Mouse (Mus musculus): ENCODE measurements around the gene Mrnip.

Gene Mrnip

DNA sequence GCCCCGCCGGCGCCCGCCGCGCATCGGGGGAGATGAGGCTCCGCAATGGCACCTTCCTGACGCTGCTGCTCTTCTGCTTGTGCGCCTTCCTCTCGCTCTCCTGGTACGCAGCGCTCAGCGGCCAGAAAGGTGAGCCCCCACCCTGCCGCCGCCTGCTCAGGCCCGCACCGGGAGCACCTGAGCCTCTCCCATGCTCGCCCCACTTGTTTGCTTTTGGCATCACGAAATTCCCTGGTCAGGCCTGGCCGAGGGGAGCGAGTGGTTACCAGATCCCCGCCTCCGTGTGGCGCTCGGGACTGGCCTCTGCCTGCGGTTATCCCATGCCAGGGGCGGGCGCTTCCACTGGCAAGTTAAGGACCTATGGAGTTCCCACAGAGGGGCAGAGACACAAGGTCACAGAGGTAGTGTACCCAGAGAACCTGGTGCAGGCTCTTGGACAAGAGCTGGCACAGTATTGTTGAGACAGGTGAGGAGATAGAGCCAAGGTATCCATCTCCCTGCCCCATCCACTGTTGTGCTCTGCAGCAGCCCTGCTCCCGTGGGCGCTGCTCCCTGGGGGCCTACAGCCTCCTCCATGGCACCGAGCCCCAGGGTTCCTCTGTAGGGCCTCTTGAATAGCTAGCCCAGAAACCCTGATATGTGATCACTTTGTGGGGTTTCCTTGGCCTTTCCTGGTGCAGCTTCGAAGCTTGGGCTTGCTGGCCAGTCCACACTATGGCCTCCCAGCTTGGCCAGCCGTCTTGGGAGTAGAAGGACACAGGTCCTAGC is 51.6 kb downstream of the Mrnip start:
- DNase-seq (ENCODE audit: low spot score in 2 of 2): no peak

DNA sequence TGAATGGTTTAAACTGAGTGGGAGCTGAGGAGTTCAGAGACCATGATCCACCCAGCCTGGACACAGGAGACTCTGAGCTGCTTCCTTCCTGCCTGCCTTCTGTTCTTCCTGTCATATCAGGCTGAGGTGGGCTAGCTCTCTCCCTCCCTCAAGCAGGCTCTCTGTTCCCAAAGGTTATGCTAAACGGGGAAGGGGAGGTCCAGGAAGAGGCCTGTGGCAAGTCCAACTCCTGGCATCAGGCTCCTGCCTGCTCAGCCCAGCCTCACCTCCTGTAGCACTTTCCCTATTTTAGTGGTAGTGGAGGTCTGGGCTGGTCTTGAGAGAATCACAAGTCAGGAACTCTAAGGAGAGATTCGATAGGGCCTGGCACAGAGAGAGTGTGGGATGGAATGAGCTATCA is 52.2 kb downstream of the Mrnip start:
- DNase-seq (ENCODE audit: low spot score in 2 of 2): no peak

- no peak for DNase-seq (ENCODE audit: low spot score in 2 of 2)
These were observed 53.0 kb downstream of the Mrnip start for GRCm38 (mm10) chr11:50227226-50227625.

DNA sequence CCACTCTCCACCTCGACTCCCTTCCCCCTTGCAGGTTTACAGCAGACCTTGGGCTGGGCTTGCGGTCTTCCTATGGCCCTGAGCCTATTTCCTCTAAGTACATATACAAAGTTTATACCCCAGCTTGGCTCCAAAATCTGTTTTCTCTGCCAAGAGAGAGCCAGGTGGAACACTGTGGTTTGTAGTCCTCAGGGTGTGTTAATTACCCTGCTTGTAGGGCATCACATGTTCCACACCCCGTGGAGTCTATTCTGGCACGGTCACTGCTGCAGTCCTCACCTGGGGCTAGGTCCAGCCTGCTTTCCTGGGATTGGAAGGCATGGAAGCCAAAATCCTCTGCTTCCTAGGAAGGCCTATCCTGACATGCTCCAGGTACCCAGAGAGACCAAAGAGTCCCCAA is 53.5 kb downstream of the Mrnip start:
- DNase-seq (ENCODE audit: low spot score in 2 of 2): no peak

DNA sequence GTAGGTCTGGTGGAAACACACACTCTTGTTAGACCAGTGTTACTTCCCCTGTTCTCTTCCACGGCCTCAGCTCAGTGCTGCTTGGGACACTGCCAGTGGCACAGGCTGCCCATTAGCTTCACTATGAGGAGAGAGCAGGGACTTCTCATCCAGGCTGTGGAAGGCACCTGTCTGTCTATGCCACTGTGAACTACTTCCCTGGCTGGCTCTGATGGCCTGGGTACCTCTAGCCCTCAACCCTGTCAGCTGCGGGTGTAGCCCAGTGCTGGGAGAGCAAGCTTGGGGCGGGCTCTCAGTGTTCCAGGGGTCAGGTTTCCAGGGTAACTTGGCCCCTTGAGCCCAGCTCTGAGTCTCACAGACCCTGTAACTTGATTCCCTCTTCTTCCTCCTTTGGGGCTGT is 54.5 kb downstream of the Mrnip start:
- DNase-seq (ENCODE audit: low spot score in 2 of 2): no peak

DNA sequence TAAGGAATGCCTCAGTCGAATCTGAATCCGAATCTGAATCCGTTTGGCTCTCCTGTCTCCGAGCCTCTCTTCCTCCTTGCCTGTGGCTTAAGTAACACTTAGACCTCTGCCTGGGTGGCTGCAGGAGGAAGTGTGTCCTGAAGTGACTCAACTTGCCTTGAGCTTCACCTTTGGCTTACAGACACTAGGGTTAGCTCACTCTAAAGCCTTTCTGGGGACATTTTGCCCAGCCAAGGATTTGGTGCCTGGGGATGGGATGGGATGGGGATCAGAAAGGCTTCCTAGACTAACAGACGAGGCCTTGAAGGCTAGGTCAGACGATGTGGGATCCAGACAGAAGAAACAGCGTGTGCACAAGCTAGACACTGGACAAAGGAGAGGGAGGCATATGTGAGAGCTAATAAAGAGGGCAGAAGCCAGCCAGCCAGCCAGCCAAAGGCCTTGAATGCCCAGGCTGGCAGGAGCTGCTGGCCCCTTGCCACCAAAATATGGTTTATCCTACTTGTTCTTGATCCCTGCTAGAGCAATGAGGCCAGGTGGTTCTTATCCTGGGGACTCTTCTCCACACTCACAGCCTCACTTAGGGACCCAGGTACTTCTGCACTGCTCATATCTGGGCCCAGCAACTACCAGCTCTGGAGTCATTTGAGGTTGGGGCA is 55.1 kb downstream of the Mrnip start:
- DNase-seq (ENCODE audit: low spot score in 2 of 2): no peak

DNA sequence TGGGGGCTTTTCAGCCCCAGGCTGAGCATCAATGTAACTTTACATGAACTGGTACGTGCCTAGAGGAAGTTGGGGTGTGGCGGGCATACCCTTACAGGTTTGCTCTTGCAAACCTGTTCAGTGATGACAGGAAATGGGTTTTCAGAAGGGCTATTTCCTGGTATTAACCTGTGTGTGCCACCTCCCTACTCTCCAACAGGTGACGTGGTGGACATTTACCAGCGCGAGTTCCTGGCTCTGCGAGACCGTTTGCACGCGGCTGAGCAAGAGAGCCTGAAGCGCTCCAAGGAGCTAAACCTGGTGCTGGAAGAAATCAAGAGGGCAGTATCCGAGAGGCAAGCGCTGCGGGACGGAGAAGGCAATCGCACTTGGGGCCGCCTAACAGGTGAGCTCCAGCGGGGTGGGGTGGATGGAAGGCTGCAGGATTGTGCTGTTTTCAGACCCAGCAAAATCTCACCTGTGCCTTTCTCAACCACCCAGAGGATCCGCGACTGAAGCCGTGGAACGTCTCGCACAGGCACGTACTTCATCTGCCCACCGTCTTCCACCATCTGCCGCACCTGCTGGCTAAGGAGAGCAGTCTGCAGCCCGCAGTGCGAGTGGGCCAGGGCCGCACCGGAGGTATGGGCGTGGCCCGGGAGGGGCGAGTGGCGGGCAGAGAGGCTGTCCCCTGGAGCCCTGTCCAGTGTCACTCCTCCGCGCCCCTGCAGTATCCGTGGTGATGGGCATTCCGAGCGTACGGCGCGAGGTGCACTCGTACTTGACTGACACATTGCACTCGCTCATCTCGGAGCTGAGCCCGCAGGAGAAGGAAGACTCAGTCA is 56.4 kb downstream of the Mrnip start:
- no peak for DNase-seq (ENCODE audit: low spot score in 2 of 2)

DNA sequence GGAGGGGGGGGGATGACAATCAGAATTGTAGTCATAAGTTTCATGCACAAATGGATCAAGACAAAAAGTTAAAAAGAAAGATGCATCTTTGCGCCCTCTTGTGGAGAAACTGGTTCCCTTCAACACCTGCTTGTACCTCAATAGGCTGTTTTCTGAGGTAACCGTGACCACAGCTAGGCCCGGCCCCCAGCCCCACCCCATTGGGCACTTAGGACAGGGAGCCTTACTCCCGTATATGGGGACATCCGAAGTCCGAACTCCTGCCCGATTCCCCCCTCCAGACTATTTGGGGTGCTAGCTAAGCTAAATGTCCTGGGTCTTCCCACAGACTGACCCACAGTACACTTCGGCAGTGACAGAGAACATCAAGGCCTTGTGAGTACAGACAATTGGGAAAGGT is 57.2 kb downstream of the Mrnip start:
- peak in 1 of 2 experiments; percentile 59 for DNase-seq (ENCODE audit: low spot score in 2 of 2)

DNA sequence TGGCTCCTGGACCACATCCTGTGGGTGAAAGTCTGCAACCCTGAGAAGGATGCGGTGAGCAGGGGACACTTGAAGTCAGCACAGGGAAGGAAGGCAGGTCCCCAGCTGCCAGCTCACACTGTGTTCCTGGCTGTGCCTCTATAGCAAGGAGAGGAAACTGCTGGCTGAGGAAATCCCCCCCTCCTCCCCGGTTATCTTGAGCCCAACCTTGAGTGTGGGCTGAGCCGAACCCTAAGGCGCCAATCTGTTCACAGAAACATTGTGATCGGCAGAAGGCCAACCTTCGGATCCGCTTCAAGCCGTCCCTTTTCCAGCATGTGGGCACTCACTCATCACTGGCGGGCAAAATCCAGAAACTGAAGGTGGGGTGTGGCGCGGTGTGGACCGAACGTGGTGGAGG is 58.8 kb downstream of the Mrnip start:
- no peak for DNase-seq (ENCODE audit: low spot score in 2 of 2)

DNA sequence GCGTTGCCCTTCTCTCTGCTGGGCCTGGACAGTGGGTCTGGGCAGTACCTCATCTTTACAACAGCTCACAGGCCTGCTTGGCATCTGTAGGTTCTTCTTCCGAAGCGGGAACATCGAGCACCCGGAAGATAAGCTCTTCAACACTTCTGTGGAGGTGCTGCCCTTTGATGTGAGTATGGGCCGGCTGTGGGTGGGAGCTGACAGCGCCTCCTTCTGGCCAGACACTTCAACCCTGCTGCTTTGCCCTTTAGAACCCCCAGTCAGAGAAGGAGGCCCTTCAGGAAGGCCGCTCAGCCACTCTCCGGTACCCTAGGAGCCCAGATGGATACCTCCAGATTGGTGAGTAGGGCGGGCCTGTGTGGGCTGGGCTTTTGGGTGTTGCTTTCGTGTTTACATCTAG is 59.7 kb downstream of the Mrnip start:
- no peak for DNase-seq (ENCODE audit: low spot score in 2 of 2)

DNA sequence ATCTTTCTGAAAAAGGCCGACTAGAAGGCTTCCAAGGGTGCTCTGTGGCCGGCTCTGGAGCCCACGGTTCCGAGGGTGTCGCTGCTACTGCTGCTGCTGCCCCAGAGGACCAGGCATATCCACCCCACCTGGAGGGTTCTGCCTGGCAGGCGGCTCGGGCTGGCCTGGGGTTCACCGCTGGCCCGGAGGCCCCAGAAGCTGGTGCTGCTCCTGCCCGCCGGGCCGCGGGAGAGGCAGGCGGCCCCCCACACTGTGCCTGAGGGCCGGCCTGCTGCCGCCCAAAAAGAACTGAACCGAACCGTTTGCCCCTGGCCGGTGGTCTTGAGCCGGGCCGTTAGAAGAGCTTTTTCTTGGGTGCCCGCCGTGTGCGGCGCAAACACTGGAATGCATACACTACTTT is 60.4 kb downstream of the Mrnip start:
- no peak for DNase-seq (ENCODE audit: low spot score in 2 of 2)

- DNase-seq (ENCODE audit: low spot score in 2 of 2): peak; percentile 72
These were observed 62.3 kb downstream of the Mrnip start for GRCm38 (mm10) chr11:50236540-50236936.

- DNase-seq (ENCODE audit: low spot score in 2 of 2): no peak
These were observed 62.9 kb downstream of the Mrnip start for GRCm38 (mm10) chr11:50236937-50237835.

DNA sequence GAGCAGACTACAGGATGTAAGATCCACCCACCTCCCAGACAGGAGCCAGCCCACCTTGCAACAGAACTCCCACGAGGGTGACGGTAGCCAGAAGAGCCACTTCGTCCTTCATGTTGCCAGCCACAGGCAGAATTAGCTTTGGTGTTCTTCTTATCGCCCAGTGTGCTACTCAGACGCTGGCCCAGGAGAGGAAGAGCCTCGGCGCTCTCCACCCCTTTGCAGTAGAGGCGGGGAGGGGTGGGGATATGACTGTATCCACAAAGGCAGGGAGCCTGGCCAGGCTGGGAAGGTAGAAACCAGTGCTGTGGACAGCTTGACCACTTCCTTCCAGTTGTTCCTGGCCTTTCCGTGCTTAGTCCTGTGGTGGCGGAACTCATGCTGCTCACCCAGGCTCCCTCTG is 64.1 kb downstream of the Mrnip start, which contains the start of gene Ltc4s:
Gene Ltc4s (minus strand): TSS at position 293 of the 400 bp plus-strand sequence.
- no peak for DNase-seq (ENCODE audit: low spot score in 2 of 2)

DNA sequence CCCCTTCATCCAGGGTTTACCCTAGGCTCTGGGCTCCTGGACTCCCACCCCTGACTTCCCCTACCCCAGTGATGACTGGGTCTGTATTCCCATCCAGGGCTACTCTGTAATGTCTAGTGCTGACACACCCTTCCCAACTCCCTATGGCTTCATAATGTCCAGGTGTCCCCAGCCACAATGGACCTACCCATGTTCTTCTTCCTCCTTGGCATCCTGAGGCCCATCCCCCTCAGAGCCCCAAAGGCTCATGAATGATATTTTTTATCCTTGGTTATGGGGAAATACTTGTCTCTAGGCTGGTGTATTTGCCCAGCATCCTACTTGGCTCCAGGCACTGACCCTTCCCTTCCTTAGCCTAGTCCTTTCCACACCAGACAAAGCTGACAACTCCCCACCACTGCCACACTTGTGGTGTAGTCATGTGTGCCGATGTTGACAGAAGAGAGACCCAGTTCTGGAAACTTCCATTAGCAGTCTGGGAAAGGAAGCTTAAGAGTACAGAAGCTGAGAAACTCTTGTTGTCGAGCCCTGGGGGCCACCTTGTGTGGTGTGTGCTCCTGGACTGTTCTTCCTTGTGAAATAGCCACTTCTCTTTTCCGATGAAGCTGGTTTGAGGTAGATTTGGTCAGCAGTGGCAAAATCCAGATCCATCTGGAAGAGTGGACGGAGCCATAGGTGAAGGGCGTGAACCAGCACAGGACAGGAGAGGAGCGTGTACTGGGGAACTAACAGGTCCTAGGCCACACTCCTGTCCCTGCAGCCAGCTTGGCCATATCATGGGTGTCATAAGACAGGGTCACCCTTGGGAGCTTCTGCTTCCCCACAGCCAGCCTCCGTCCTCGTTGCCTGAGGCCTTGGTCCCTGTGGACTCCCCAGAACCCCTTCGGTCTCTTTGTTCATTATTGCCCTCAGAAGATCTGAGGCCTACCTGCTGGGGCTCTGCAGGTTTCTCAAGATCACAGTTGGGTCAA is 64.9 kb downstream of the Mrnip start:
- DNase-seq (ENCODE audit: low spot score in 2 of 2): no peak

DNA sequence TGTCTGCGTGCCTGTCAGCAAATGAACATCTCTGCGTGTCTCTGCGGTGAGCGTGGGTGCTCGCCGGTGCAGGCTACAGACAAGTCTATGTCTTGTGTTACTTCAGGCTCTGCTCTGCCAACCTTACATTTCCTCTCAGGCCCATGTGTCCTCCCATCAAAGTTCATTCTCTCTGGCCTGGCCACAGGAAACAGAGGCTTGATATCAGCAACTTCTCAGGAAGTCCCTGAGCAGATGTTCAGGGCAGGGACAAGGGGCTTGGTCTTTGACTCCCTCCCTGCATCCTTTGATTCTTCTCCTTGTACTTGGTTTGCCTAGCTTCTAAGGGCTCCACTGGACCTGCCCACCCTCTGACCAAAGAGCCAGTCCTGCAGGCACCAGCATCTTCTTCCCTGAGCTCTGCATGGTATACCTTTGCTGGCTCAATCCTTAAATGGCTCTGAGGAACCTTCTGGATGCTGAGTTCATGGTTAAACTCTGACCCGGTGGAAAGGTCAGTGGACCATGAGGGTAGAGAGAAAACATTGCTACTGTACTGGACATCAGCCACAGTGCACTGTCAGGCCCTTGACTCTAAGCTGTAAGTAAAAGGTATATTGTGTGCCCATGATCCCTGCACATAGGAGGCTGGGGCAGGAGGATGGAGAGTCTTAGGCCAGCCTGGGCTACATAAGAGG is 66.1 kb downstream of the Mrnip start:
- DNase-seq (ENCODE audit: low spot score in 2 of 2): no peak

DNA sequence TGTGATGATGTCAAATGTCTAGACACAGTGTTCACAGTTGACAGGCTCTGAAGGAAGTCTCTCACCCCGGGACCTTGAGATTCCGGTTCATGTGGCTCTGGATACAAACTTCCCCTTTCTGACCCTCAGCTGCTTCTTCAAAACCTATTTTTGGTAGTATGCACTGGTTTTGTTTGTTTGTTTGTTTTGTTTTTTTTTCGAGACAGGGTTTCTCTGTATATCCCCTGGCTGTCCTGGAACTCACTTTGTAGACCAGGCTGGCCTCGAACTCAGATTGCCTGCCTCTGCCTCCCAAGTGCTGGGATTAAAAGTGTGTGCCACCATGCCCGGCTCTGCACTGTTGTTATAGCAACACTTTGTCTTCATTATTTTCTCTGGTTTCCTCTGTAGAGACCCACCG is 69.7 kb downstream of the Mrnip start:
- no peak for DNase-seq (ENCODE audit: low spot score in 2 of 2)

- no peak for DNase-seq (ENCODE audit: low spot score in 2 of 2)
These were observed 71.0 kb downstream of the Mrnip start for GRCm38 (mm10) chr11:50245269-50245668.

GRCm38 (mm10) chr11:50248473-50249171 is 74.4 kb downstream of the Mrnip start:
- DNase-seq (ENCODE audit: low spot score in 2 of 2): no peak

Data from right cerebral cortex, postnatal 36 days (tissue).